Mouse (Mus musculus) lung, postnatal 0 days (tissue): Measurements from ENCODE around the gene Coa3.

Experiments
- CTCF ChIP-seq: IDR thresholded peaks from 2 replicates; pipeline ENCODE4 v1.5.1; 2016; ENCODE audit warnings: antibody characterized with exemption, mild to moderate bottlenecking
- EP300 ChIP-seq: IDR thresholded peaks from 2 replicates; pipeline ENCODE4 v1.6.1; 2016; ENCODE audit warnings: antibody characterized with exemption, mild to moderate bottlenecking, control low read depth

GRCm38 (mm10) chr11:101279193-101279569 is 267 bp upstream of the Coa3 start:
- TF ChIP-seq CTCF (no peak), EP300 (no peak)
